Mouse (Mus musculus): Measurements from ENCODE around the gene Akap12.

Gene Akap12

GRCm38 (mm10) chr10:4266041-4266930 is at the start of gene Akap12:
Gene Akap12, plus strand, starts transcription at chr10:4266380.
- in situ Hi-C loops (cut with MboI; ENCODE audit: low sequenced_read_pairs), result no loop called here

GRCm38 (mm10) chr10:4230563-4231359 is 35.4 kb upstream of the Akap12 start:
- in situ Hi-C loops (cut with MboI; ENCODE audit: low sequenced_read_pairs), result no loop called here

DNA sequence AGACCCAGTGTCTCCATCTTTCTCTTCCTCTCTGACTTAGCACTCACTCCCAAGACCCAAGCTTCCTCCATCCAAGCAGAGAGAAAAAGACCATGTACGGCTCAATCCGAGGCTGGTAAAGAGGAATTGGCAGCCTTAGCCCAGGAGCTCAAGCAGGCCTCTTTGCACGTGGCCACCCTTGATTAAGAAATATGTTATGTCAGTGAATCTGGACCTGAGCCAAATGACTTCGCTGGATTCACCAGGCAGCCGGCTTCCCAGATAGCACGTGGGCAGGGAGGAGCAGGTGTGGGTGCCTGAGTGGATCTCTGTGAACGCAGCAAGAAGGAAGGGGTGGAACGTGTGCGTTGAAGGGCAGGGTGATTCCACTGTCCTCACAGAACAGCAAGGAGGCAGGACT is 33.1 kb upstream of the Akap12 start:
- in situ Hi-C loops (cut with MboI; ENCODE audit: low sequenced_read_pairs), result no loop called here

GRCm38 (mm10) chr10:4239794-4240574 is 26.2 kb upstream of the Akap12 start:
- in situ Hi-C loops (cut with MboI; ENCODE audit: low sequenced_read_pairs), result no loop called here

- in situ Hi-C loops (cut with MboI; ENCODE audit: low sequenced_read_pairs), result no loop called here
Measured at GRCm38 (mm10) chr10:4243591-4244300, 22.4 kb upstream of the Akap12 start.

DNA sequence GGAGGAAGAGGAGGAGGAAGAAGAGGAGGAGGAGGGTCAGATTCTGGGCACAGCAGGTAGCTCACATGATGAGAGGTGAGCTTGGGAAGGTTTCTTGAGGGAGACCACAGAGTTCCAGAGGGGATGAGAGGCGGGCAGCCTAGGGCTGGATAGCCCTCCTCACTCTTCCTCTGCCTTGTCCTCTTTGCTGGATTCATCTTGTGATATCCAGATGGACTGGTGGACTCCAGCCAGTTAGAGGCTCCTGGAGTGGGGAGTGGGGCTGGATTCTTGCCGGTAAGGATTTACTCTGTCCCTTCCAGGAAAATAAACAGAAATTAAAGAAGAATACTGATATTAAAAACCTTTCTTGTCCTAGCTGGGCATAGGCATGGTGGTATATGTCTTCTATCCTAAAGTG is 20.4 kb upstream of the Akap12 start:
- in situ Hi-C loops (cut with MboI; ENCODE audit: low sequenced_read_pairs), result no loop called here

- in situ Hi-C loops (cut with MboI; ENCODE audit: low sequenced_read_pairs), result no loop called here
Measured at GRCm38 (mm10) chr10:4246407-4246806, 19.8 kb upstream of the Akap12 start.

GRCm38 (mm10) chr10:4249235-4249845 is 16.8 kb upstream of the Akap12 start:
- in situ Hi-C loops (cut with MboI; ENCODE audit: low sequenced_read_pairs), result no loop called here

DNA sequence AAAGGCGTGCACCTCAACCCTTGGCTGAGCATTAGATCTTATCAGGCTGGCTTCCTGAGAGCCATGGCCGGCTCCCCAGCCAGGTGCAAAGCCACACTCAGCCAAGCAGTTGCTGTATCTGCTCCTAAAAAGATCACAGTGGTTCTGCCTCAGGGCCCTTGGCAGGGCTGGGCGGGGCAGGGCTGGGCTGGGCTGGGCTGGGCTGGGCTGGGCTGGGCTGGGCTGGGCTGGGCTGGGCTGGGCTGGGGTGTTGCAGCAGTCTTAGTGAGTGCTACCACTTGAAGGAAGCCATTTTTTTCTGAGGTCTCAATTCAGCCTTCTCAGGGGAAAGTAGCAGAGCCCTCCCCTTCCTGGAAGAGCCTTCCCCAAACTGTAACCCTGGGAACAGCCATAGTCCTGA is 15.5 kb upstream of the Akap12 start:
- in situ Hi-C loops (cut with MboI; ENCODE audit: low sequenced_read_pairs), result no loop called here

- in situ Hi-C loops (cut with MboI; ENCODE audit: low sequenced_read_pairs), result no loop called here
Measured at GRCm38 (mm10) chr10:4253613-4254012, 12.6 kb upstream of the Akap12 start.

GRCm38 (mm10) chr10:4254459-4254858 is 11.7 kb upstream of the Akap12 start:
- in situ Hi-C loops (cut with MboI; ENCODE audit: low sequenced_read_pairs), result no loop called here

DNA sequence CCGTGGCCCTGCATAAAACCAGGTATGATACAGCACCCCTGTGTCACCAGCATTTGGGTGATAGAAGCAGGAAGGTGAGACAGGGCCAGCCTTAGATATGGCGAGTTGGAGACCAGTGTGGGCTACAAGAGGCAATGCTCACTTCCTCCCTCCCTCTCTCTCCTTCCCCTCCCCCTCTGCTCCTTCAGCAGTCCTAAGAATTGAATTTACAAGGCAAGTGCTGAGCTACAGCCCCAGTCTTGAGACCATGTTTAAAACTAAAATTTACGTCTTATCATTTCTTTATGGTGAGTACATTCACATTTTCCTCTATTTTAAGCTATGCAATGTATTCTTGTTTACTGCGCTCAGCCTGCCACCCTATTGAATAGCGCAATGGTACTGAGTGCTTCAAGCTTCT is 5.3 kb upstream of the Akap12 start:
- in situ Hi-C loops (cut with MboI; ENCODE audit: low sequenced_read_pairs), result no loop called here

GRCm38 (mm10) chr10:4261359-4261952 is 4.7 kb upstream of the Akap12 start:
- in situ Hi-C loops (cut with MboI; ENCODE audit: low sequenced_read_pairs), result no loop called here

GRCm38 (mm10) chr10:4265641-4266040 is 539 bp upstream of the Akap12 start:
- in situ Hi-C loops (cut with MboI; ENCODE audit: low sequenced_read_pairs), result no loop called here

DNA sequence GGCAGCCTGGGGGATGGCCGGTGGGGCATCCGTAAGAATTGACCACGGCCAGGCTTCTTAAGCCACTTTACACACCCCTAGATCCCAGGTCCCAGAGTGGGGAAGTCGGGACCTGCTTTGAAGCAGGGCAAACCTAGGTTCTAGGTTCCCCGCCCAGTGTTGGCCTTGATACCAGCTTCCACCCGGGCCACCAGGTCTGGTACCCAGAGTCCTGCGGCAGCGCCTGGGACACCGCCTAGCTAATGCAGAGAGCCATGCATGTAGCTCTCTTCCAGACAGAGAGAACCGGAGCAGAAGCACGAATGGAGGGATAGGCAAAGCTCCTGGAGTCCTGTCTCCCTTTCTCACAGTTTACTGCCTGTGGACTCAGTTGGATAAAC is 741 bp downstream of the Akap12 start:
- in situ Hi-C loops (cut with MboI; ENCODE audit: low sequenced_read_pairs), result no loop called here

DNA sequence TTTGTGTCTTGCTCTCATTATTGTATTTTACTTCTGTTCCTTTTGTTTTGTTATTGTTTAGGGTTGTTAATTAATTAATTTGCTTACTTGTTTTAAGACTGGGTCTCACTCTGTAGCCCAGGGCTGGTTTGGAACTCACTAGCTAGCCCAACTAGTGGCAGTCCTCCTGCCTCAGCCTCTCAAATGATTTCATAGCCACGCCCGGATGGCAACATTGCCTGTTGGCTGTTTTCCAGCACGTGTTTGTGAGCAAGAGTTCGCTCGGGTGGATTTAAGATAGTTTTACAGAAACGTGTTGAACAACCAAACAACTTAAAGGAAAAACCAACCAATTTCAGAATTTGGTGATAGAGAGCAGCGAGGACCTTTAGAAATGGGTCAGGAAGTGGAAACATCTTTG is 1.3 kb downstream of the Akap12 start:
- in situ Hi-C loops (cut with MboI; ENCODE audit: low sequenced_read_pairs), result no loop called here

DNA sequence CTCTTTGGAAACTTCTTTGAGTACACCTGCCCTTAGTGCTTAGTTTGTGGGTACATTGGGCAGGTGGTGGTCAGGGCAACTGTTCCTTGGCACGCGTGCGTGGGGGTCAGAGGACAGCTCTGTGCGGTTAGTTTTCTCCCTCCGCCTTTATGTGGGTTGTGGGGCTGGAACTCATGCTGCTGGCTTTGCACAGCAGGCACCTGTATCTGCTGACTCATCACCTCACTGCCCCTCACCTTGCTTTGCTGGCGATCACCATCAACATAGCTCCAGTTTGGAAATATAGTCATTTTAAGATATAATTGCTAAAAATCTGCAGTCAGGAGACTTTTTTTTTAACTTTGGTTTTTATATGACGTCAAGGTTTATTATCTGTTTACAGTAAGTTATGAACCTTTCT is 2.0 kb downstream of the Akap12 start:
- in situ Hi-C loops (cut with MboI; ENCODE audit: low sequenced_read_pairs), result no loop called here

GRCm38 (mm10) chr10:4275572-4275971 is 9.4 kb downstream of the Akap12 start:
- in situ Hi-C loops (cut with MboI; ENCODE audit: low sequenced_read_pairs), result no loop called here

DNA sequence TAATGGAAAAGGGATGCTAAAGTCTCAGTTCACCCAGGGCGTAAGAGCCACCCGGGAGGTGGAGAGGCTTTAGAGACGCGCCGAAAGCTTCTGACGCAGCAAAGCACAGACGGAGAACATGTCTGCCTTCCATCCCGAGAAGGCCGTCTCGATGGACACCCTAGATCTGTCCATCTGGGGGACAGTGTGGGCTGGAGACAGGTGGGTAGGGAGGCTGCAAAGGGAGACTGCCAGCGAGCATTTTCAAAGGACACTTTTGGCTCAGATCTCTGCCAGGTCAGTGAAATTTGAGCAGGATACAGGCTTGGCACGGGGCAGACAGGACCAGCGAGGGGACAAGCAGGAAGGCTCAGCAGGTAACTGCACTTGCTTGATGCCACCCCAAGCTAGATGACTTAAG is 9.9 kb downstream of the Akap12 start:
- in situ Hi-C loops (cut with MboI; ENCODE audit: low sequenced_read_pairs), result no loop called here

DNA sequence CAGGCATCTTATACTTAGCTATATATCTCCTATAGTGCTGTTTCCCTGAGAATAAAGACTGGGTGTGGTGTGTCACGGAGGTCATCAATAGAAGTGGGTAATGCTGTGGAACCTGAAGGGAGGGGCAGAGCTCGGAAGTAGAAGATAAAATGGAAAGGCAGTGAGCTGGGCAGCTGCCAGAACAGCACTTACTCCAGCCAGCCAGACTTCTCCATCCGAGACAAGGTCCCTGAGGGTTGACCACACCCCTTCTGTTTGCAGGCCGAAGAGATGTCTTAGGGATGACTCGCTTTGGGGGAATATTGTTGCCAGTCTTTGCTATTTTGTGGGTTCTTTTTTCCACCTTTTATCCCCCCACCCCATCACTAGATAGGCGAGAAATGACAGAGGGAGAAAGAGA is 11.9 kb downstream of the Akap12 start:
- in situ Hi-C loops (cut with MboI; ENCODE audit: low sequenced_read_pairs), result no loop called here

Measured in CH12F3 (cell line).